ENCODE assay signal across 15 mouse cellular contexts in the genomic region with DNA sequence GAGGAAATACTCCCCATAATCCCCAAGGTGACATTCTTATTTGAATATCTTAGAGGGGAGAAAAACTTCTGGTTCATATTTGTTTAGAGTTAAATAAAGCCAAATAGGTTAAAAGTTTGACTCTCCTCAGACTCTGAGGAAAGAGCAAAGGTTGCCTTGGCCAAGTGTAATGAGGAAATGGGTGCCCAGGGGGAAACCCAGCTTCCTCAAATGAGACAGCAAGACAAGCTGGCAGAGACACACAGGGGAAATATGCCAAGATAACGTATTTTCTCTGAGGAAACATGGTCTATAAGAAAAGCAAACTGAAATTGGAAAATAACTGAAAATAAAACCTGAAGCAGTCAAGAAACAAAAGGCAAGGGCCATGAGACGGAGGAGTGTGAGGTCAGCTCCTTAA.
DNase-seq lines count a peak whose midpoint lies in the region; ATAC-seq lines count a peak whose summit lies in the region.
"Had no signal": no experiment of that assay in that cellular context is flagged by ENCODE, and none has a peak within 500 bp of the region (broad histone marks: within the 10 kb centered on the region; RNA-seq: fewer than 3 reads in every experiment).

No protein-coding gene starts in this region.

- H3K27ac ChIP-seq in heart, embryonic 10.5 days = no peak overlapping the region
- H3K27ac ChIP-seq in forebrain, embryonic 10.5 days = no peak overlapping the region
- H3K27ac ChIP-seq: gastrocnemius, adult 2 months; kidney, embryonic 15.5 days; limb, embryonic 15.5 days; midbrain, embryonic 12.5 days had no signal

- H3K36me3 ChIP-seq in heart, embryonic 10.5 days = no peaks in the 10 kb centered on the region
- H3K36me3 ChIP-seq in forebrain, embryonic 10.5 days (replicated peaks) = no peaks in the 10 kb centered on the region
- H3K36me3 ChIP-seq: kidney, embryonic 15.5 days; limb, embryonic 15.5 days; midbrain, embryonic 12.5 days had no signal

- no peaks in the 10 kb centered on the region for H3K9me3 ChIP-seq in heart, embryonic 10.5 days
- no peaks in the 10 kb centered on the region for H3K9me3 ChIP-seq in forebrain, embryonic 10.5 days
- H3K9me3 ChIP-seq: kidney, embryonic 15.5 days; limb, embryonic 15.5 days; midbrain, embryonic 12.5 days had no signal

- ATAC-seq in hematopoietic stem cell, adult 5-6 weeks (replicated peaks in 1 of 2; ENCODE audit: insufficient read depth in 1 of 2, low FRiP score in 2 of 2, low TSS enrichment in 1 of 2, low read depth in 1 of 2, poor library complexity in 2 of 2, severe bottlenecking in 2 of 2) = peak; percentile 99
- ATAC-seq: forebrain, embryonic 14.5 days; inflammation-experienced regulatory T-cells, adult 6 months had no signal

- peak; percentile 87 for DNase-seq in heart, adult 11 months
- no peak for DNase-seq in heart, embryonic 10.5 days (ENCODE audit: low spot score)
- peak; percentile 6 for DNase-seq in lung, postnatal 25 days (ENCODE audit: low spot score)
- no peak for DNase-seq in lung, postnatal 10 days
- peak; percentile 3 for DNase-seq in telencephalon, adult 2 months (ENCODE audit: low read depth, low spot score)
- DNase-seq in forebrain, embryonic 10.5 days (ENCODE audit: extremely low spot score, low spot score) = no peak
- DNase-seq: cerebellum, adult 18-20 months; gastrocnemius, adult 2 months; right cerebral cortex, postnatal 14 days had no signal

- 75% methylated on average over 2 of the region's 2 CpGs for WGBS in heart, embryonic 10.5 days
- 77% methylated on average over 2 of the region's 2 CpGs for WGBS in forebrain, embryonic 10.5 days

- no peaks in the 10 kb centered on the region for H3K27me3 ChIP-seq in heart, embryonic 10.5 days (ENCODE audit: insufficient read depth, poor library complexity, severe bottlenecking)
- H3K27me3 ChIP-seq in forebrain, embryonic 10.5 days (ENCODE audit: poor library complexity, severe bottlenecking) = no peaks in the 10 kb centered on the region
- H3K27me3 ChIP-seq: kidney, embryonic 15.5 days; limb, embryonic 15.5 days; midbrain, embryonic 12.5 days had no signal

- H3K4me3 ChIP-seq in heart, embryonic 10.5 days = no peak overlapping the region
- H3K4me3 ChIP-seq in forebrain, embryonic 10.5 days = no peak overlapping the region
- H3K4me3 ChIP-seq: gastrocnemius, adult 2 months; kidney, embryonic 15.5 days; limb, embryonic 15.5 days; midbrain, embryonic 12.5 days had no signal

- no peaks in the 10 kb centered on the region for H3K4me1 ChIP-seq in heart, embryonic 10.5 days
- H3K4me1 ChIP-seq in forebrain, embryonic 10.5 days = no peaks in the 10 kb centered on the region
- H3K4me1 ChIP-seq: kidney, embryonic 15.5 days; limb, embryonic 15.5 days; midbrain, embryonic 12.5 days had no signal

Comparison
In these comparisons a context has a peak if more than half of its experiments do, and no peak if none do; other contexts are left out.
1. DNase-seq: peak in heart, adult 11 months (single experiment), lung, postnatal 25 days (single experiment) and telencephalon, adult 2 months (single experiment); none in heart, embryonic 10.5 days (single experiment), lung, postnatal 10 days (single experiment) and forebrain, embryonic 10.5 days (single experiment).